ENCODE assay signal across 8 mouse cellular contexts in genomic region chr11:93886411-93887079, GRCm38 (mm10). TPM values are rescaled to one million over a fixed set of nuclear protein-coding genes. Genes with fewer than 3 reads are reported as not detected.
DNase-seq lines count a peak whose midpoint lies in the region; ATAC-seq and TF ChIP-seq lines count a peak whose summit lies in the region.

No protein-coding gene starts in this region.

- peaks cover under 1% of the 10 kb centered on the region for H3K36me3 ChIP-seq in forebrain, postnatal 0 days (ENCODE audit: insufficient read depth)
- no peaks in the 10 kb centered on the region for H3K36me3 ChIP-seq in intestine, postnatal 0 days (ENCODE audit: control insufficient read depth, insufficient read depth)
- H3K36me3 ChIP-seq in lung, embryonic 14.5 days (ENCODE audit: insufficient read depth), result peaks cover 16% of the 10 kb centered on the region
- H3K36me3 ChIP-seq in neural tube, embryonic 15.5 days, result no peaks in the 10 kb centered on the region; the same call in 1 of the 2 replicates

- H3K9me3 ChIP-seq in forebrain, postnatal 0 days (ENCODE audit: low read length), result no peaks in the 10 kb centered on the region
- no peaks in the 10 kb centered on the region for H3K9me3 ChIP-seq in intestine, postnatal 0 days (ENCODE audit: control insufficient read depth)
- no peaks in the 10 kb centered on the region for H3K9me3 ChIP-seq in lung, embryonic 14.5 days (ENCODE audit: low read depth, low read length)
- no peaks in the 10 kb centered on the region for H3K9me3 ChIP-seq in neural tube, embryonic 15.5 days (replicated peaks)

- H3K9ac ChIP-seq in forebrain, postnatal 0 days, result peak overlapping the region; percentile 86
- H3K9ac ChIP-seq in intestine, postnatal 0 days (ENCODE audit: low read depth, low read length), result peak overlapping the region; percentile 97
- H3K9ac ChIP-seq in lung, embryonic 14.5 days, result peak overlapping the region; percentile 90
- peak overlapping the region; percentile 90 for H3K9ac ChIP-seq in neural tube, embryonic 15.5 days (replicated peaks)

- peak overlapping the region; percentile 88 for H3K4me3 ChIP-seq in forebrain, postnatal 0 days (ENCODE audit: low read depth, low read length)
- peak overlapping the region; percentile 99 for H3K4me3 ChIP-seq in intestine, postnatal 0 days (ENCODE audit: low read depth, low read length)
- H3K4me3 ChIP-seq in lung, embryonic 14.5 days (ENCODE audit: low read depth, low read length), result peak overlapping the region; percentile 99
- H3K4me3 ChIP-seq in neural tube, embryonic 15.5 days (replicated peaks), result peak overlapping the region; percentile 99

- TF ChIP-seq CTCF in forebrain, postnatal 0 days (IDR thresholded peaks at IDR 0.05; ENCODE audit: low read depth), result peak; percentile 27; the same call in 1 of the 2 replicates
- peak; percentile 32 for TF ChIP-seq CTCF in intestine, postnatal 0 days (IDR thresholded peaks at IDR 0.05; ENCODE audit: low read depth)
- TF ChIP-seq CTCF in lung, embryonic 14.5 days (IDR thresholded peaks at IDR 0.05; ENCODE audit: low read depth), result peak; percentile 23; the same call in 1 of the 2 replicates

- DNase-seq in right cerebral cortex, postnatal 10 days (ENCODE audit: low spot score in 2 of 2), result peak; percentile 44 to 53
- no peak for DNase-seq in right cerebral cortex, postnatal 36 days (ENCODE audit: low spot score in 2 of 2)
- peak; percentile 58 for DNase-seq in c-Kit-positive CD71-positive TER-119-negative erythroid progenitor cells, embryonic 14.5 days (ENCODE audit: low read depth)
- peak; percentile 26 for DNase-seq in forebrain, postnatal 0 days
- DNase-seq in lung, embryonic 14.5 days, result peak; percentile 44
- peak; percentile 46 for DNase-seq in thymus, postnatal 25 days

- H3K4me2 ChIP-seq in forebrain, postnatal 0 days (ENCODE audit: low read depth), result peak overlapping the region; percentile 92
- H3K4me2 ChIP-seq in intestine, postnatal 0 days (replicated peaks; ENCODE audit: low read depth), result peak overlapping the region; percentile 81
- peak overlapping the region; percentile 89 for H3K4me2 ChIP-seq in lung, embryonic 14.5 days
- peak overlapping the region; percentile 95 for H3K4me2 ChIP-seq in neural tube, embryonic 15.5 days

- under 1% methylated on average over 33 of the region's 34 CpGs for WGBS in forebrain, postnatal 0 days
- WGBS in intestine, postnatal 0 days, result 1% methylated on average over 24 of the region's 34 CpGs
- WGBS in lung, embryonic 14.5 days, result under 1% methylated on average over 27 of the region's 34 CpGs
- WGBS in neural tube, embryonic 15.5 days, result under 1% methylated on average over 31 of the region's 34 CpGs

- no peaks in the 10 kb centered on the region for H3K27me3 ChIP-seq in forebrain, postnatal 0 days (ENCODE audit: insufficient read depth, low read length)
- no peaks in the 10 kb centered on the region for H3K27me3 ChIP-seq in intestine, postnatal 0 days (replicated peaks; ENCODE audit: control insufficient read depth, insufficient read depth, low read length)
- H3K27me3 ChIP-seq in lung, embryonic 14.5 days (ENCODE audit: insufficient read depth, low read length), result no peaks in the 10 kb centered on the region
- no peaks in the 10 kb centered on the region for H3K27me3 ChIP-seq in neural tube, embryonic 15.5 days (replicated peaks)

- ATAC-seq in forebrain, postnatal 0 days, result no peak
- no peak for ATAC-seq in intestine, postnatal 0 days
- no peak for ATAC-seq in lung, embryonic 14.5 days (ENCODE audit: insufficient read depth)
- ATAC-seq in neural tube, embryonic 15.5 days (ENCODE audit: low FRiP score), result no peak

- peak overlapping the region; percentile 96 for H3K27ac ChIP-seq in forebrain, postnatal 0 days (ENCODE audit: low read depth, low read length)
- peak overlapping the region; percentile 98 for H3K27ac ChIP-seq in intestine, postnatal 0 days (ENCODE audit: low read depth, low read length)
- H3K27ac ChIP-seq in lung, embryonic 14.5 days (ENCODE audit: low read depth), result peak overlapping the region; percentile 94
- H3K27ac ChIP-seq in neural tube, embryonic 15.5 days (replicated peaks), result peak overlapping the region; percentile 98

- H3K4me1 ChIP-seq in forebrain, postnatal 0 days (ENCODE audit: insufficient read depth), result peaks cover 13% of the 10 kb centered on the region
- H3K4me1 ChIP-seq in intestine, postnatal 0 days (replicated peaks; ENCODE audit: control insufficient read depth, insufficient read depth, low read length), result no peaks in the 10 kb centered on the region; the same call in 1 of the 2 replicates
- H3K4me1 ChIP-seq in lung, embryonic 14.5 days (ENCODE audit: insufficient read depth), result peaks cover 5% of the 10 kb centered on the region; the same call in 1 of the 2 replicates
- H3K4me1 ChIP-seq in neural tube, embryonic 15.5 days, result peaks cover 45% of the 10 kb centered on the region

RNA-seq across cellular contexts. Expression of gene Mbtd1, which starts 0.9 kb away (rescaled TPM):
- total RNA-seq in forebrain, postnatal 0 days (2014; rRNA removed), result 19.1 and 30.6 TPM in 2 replicates
- polyA plus RNA-seq in forebrain, postnatal 0 days (2015; fragmentation: Nextera tagmentation; extraction: Ambion mirVana), result 10.9 and 13.9 TPM in 2 replicates
- 9.4 and 10.5 TPM in 2 replicates for polyA plus RNA-seq in intestine, postnatal 0 days (2015; fragmentation: Nextera tagmentation; extraction: Ambion mirVana)
- 23.6 and 24.3 TPM in 2 replicates for polyA plus RNA-seq in lung, embryonic 14.5 days (2014; fragmentation: Nextera tagmentation; extraction: Ambion mirVana)
- polyA plus RNA-seq in neural tube, embryonic 15.5 days (2015; fragmentation: Nextera tagmentation; extraction: Ambion mirVana), result 18.9 and 24.6 TPM in 2 replicates

RNA-seq across cellular contexts. Expression of gene Utp18, which starts 1.0 kb away (rescaled TPM):
- total RNA-seq in forebrain, postnatal 0 days (2014; rRNA removed), result 38.4 and 38.9 TPM in 2 replicates
- polyA plus RNA-seq in forebrain, postnatal 0 days (2015; fragmentation: Nextera tagmentation; extraction: Ambion mirVana), result 26.0 and 27.5 TPM in 2 replicates
- polyA plus RNA-seq in intestine, postnatal 0 days (2015; fragmentation: Nextera tagmentation; extraction: Ambion mirVana), result 16.6 and 17.0 TPM in 2 replicates
- 30.5 and 33.0 TPM in 2 replicates for polyA plus RNA-seq in lung, embryonic 14.5 days (2014; fragmentation: Nextera tagmentation; extraction: Ambion mirVana)
- polyA plus RNA-seq in neural tube, embryonic 15.5 days (2015; fragmentation: Nextera tagmentation; extraction: Ambion mirVana), result 29.2 and 30.5 TPM in 2 replicates

Comparison
In these comparisons a context has a peak if more than half of its experiments do, and no peak if none do; other contexts are left out.
1. DNase-seq: peak in right cerebral cortex, postnatal 10 days (2 of 2), c-Kit-positive CD71-positive TER-119-negative erythroid progenitor cells, embryonic 14.5 days (single experiment), forebrain, postnatal 0 days (single experiment), lung, embryonic 14.5 days (single experiment) and thymus, postnatal 25 days (single experiment); none in right cerebral cortex, postnatal 36 days (0 of 2).
2. Peak in every context shown above with its lines, with median percentiles within 50 percentile points of each other: H3K27ac ChIP-seq, H3K4me2 ChIP-seq, H3K4me3 ChIP-seq, H3K9ac ChIP-seq and CTCF ChIP-seq.